Mouse (Mus musculus) C2C12 (cell line): ENCODE data around the gene Eif4e1b.

ENCODE experiments used
- CEBPB ChIP-seq: IDR thresholded peaks from one replicate; pipeline ENCODE4 v1.6.1; 2011; ENCODE audit warnings: low read depth, mild to moderate bottlenecking, control low read depth, moderate library complexity
- CTCF ChIP-seq: IDR thresholded peaks from one replicate; pipeline ENCODE4 v1.5.1; 2011; ENCODE audit not compliant: control insufficient read depth, insufficient read depth, insufficient read length
- FOSL1 ChIP-seq: IDR thresholded peaks from one replicate; pipeline ENCODE4 v1.8.0; 2011; ENCODE audit warnings: mild to moderate bottlenecking, low read length; ENCODE audit not compliant: poor library complexity, insufficient read depth, severe bottlenecking
- MYOG ChIP-seq: IDR thresholded peaks from one replicate; pipeline ENCODE4 v1.6.1; 2011; ENCODE audit not compliant: control insufficient read depth, insufficient read length; ENCODE audit errors: extremely low read depth
- USF1 ChIP-seq: IDR thresholded peaks from one replicate; pipeline ENCODE4 v1.6.1; 2011; ENCODE audit warnings: low read depth, mild to moderate bottlenecking, control low read depth, moderate library complexity

DNA sequence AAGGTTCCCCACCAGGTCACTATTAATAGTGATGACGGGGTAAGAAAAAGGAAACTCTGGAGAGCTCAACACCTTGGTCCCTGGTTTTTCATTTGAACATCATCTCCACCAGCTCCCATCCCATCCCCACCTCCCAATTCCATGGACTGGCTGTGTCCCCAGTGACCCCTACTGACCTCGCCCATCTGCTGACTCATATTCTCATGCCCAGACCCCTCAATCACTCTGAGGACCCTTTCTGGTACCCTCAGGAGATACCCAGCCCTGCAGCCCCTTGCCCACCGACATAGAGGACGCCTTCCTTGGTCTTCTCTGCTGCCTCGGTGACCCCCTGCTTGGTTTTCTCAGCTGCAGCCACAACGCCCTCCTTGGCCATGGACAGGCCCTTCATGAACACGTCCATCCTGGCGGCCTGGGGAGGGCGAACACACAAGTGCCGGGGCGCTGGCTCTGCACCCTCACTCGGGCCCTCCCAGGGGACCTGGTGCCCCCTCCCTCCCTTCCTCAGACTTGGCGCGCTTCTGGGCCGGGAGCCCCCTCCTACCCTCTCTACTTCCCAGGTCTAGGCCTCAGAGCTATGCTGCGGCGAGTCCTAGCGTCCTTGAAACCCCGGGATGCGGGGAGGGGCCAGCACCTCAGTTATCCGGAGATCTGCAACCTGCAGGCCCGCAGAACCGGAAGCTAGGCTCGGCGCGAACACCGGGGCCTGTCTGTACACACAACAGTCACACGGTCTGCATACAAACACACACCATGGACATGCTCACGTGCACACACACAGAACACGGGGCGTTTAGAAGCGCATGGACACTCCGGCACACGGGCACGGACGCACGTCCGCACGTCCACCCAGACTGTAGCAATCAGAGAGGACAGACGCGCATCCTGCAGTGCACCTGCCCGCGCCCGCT is 18.3 kb upstream of the Eif4e1b start:
- TF ChIP-seq CTCF (no peak), MYOG (no peak), CEBPB (no peak), USF1 (no peak), FOSL1 (no peak)
